ENCODE assay signal across 8 mouse cellular contexts in genomic region chr4:135273307-135273682, GRCm38 (mm10). TPM values are rescaled to one million over a fixed set of nuclear protein-coding genes. Genes with fewer than 3 reads are reported as not detected.
A peak's percentile ranks its signal among the peaks of the same experiment; 100 is the strongest.
DNase-seq lines count a peak whose midpoint lies in the region; ATAC-seq and TF ChIP-seq lines count a peak whose summit lies in the region.

No protein-coding gene starts in this region.

- no peak for TF ChIP-seq POLR2A in spleen, adult 2 months (IDR thresholded peaks at IDR 0.05; ENCODE audit: low read depth, low read length)

- 0 out of 2 replicates have a peak overlapping the region, but pooled peaks have one; percentile 1 for H3K9ac ChIP-seq in forebrain, embryonic 15.5 days (replicated peaks)

- DNase-seq in spleen, adult 2 months (ENCODE audit: low read depth in 1 of 2, low spot score in 2 of 2): peak in 1 of 2 experiments; percentile 21
- no peak for DNase-seq in spleen, postnatal 36 days (ENCODE audit: low spot score in 2 of 2)
- peak; percentile 70 to 87 for DNase-seq in kidney, postnatal 25 days
- DNase-seq in midbrain, embryonic 10.5 days (ENCODE audit: low spot score): no peak
- no peak for DNase-seq in cerebellum, postnatal 4 days (ENCODE audit: low spot score in 2 of 2)
- DNase-seq in MN1 (ENCODE audit: low spot score): no peak
- no peak for DNase-seq in cerebellum, postnatal 36 days

- WGBS in spleen, adult 2 months: 15% methylated on average over 17 of the region's 17 CpGs
- WGBS in forebrain, embryonic 15.5 days: 2% methylated on average over 17 of the region's 17 CpGs
- WGBS in midbrain, embryonic 10.5 days: 3% methylated on average over 17 of the region's 17 CpGs

- H3K9me3 ChIP-seq in forebrain, embryonic 15.5 days: no peaks in the 10 kb centered on the region
- H3K9me3 ChIP-seq in midbrain, embryonic 10.5 days (replicated peaks): no peaks in the 10 kb centered on the region

- H3K27me3 ChIP-seq in spleen, adult 2 months (ENCODE audit: control insufficient read depth, insufficient read depth, low read length): no peaks in the 10 kb centered on the region
- no peaks in the 10 kb centered on the region for H3K27me3 ChIP-seq in forebrain, embryonic 15.5 days
- H3K27me3 ChIP-seq in midbrain, embryonic 10.5 days (ENCODE audit: low read depth, poor library complexity, severe bottlenecking): peaks cover 25% of the 10 kb centered on the region

- H3K4me3 ChIP-seq in spleen, adult 2 months (ENCODE audit: extremely low read depth, insufficient read depth, insufficient read length): peak overlapping the region; percentile 40; the same call in 1 of the 2 replicates
- peak overlapping the region; percentile 79 for H3K4me3 ChIP-seq in forebrain, embryonic 15.5 days
- H3K4me3 ChIP-seq in midbrain, embryonic 10.5 days: peak overlapping the region; percentile 94

- H3K27ac ChIP-seq in spleen, adult 2 months (ENCODE audit: insufficient read depth, low read length): 0 out of 2 replicates have a peak overlapping the region, but pooled peaks have one; percentile 17
- H3K27ac ChIP-seq in forebrain, embryonic 15.5 days (replicated peaks): no peak overlapping the region
- H3K27ac ChIP-seq in midbrain, embryonic 10.5 days (replicated peaks): peak overlapping the region; percentile 98

- no peak for TF ChIP-seq CTCF in spleen, adult 2 months (IDR thresholded peaks at IDR 0.05; ENCODE audit: extremely low read depth, insufficient read depth, insufficient read length, insufficient replicate concordance)

- H3K4me1 ChIP-seq in spleen, adult 2 months (ENCODE audit: control insufficient read depth, insufficient read depth, insufficient read length): peaks cover 20% of the 10 kb centered on the region; the same call in 1 of the 2 replicates
- peaks cover 38% of the 10 kb centered on the region for H3K4me1 ChIP-seq in forebrain, embryonic 15.5 days
- peaks cover 48% of the 10 kb centered on the region for H3K4me1 ChIP-seq in midbrain, embryonic 10.5 days

- no peaks in the 10 kb centered on the region for H3K36me3 ChIP-seq in spleen, adult 2 months (ENCODE audit: control insufficient read depth, insufficient read depth, low read length)
- H3K36me3 ChIP-seq in forebrain, embryonic 15.5 days: no peaks in the 10 kb centered on the region
- peaks cover 22% of the 10 kb centered on the region for H3K36me3 ChIP-seq in midbrain, embryonic 10.5 days

- H3K4me2 ChIP-seq in forebrain, embryonic 15.5 days (replicated peaks): peak overlapping the region; percentile 78

- ATAC-seq in forebrain, embryonic 15.5 days (replicated peaks): 0 out of 2 replicates have a peak, but pooled peaks have one; percentile 11

RNA-seq across cellular contexts. Expression of gene Clic4, which starts 0.7 kb away (rescaled TPM):
- 34.7 and 40.8 TPM in 2 replicates for polyA plus RNA-seq in spleen, adult 2 months (2012; rRNA removed)
- polyA plus RNA-seq in forebrain, embryonic 15.5 days (2015; fragmentation: Nextera tagmentation; extraction: Ambion mirVana): 114 and 116 TPM in 2 replicates
- 224 and 229 TPM in 2 replicates for polyA plus RNA-seq in midbrain, embryonic 10.5 days (2016; fragmentation: Nextera tagmentation; extraction: Ambion mirVana)

Comparison
In these comparisons a context has a peak if more than half of its experiments do, and no peak if none do; other contexts are left out.
1. DNase-seq: peak in kidney, postnatal 25 days (2 of 2); none in spleen, postnatal 36 days (0 of 2), midbrain, embryonic 10.5 days (single experiment), cerebellum, postnatal 4 days (0 of 2), MN1 (single experiment) and cerebellum, postnatal 36 days (0 of 2).
2. H3K4me3 ChIP-seq: peak in every context shown above with its lines; median percentile 94 in midbrain, embryonic 10.5 days; 79 in forebrain, embryonic 15.5 days; 40 in spleen, adult 2 months.